Mouse (Mus musculus) hindbrain, embryonic 12.5 days (tissue): ENCODE measurements around the gene Grik3. TPM values are rescaled to one million over a fixed set of nuclear protein-coding genes. Genes with fewer than 3 reads are reported as not detected.

Experiments used
- ATAC-seq: fragments of 200-750 bp; cut with Nextera tagmentation; 2 replicates; pipeline ENCODE4 v1.8.0; 2017; ENCODE audit warnings: moderate TSS enrichment; ENCODE audit not compliant: low FRiP score
- H3K27ac ChIP-seq: fragments of 300-500 bp; sonication (generic); 2 replicates; pipeline ENCODE4 v1.5.1; 2016; ENCODE audit warnings: mild to moderate bottlenecking
- H3K27me3 ChIP-seq: fragments of 300-500 bp; sonication (generic); 2 replicates; pipeline ENCODE4 v1.6.1; 2016; ENCODE audit warnings: mild to moderate bottlenecking
- H3K36me3 ChIP-seq: fragments of 300-500 bp; sonication (generic); 2 replicates; pipeline ENCODE4 v1.6.1; 2016; ENCODE audit warnings: mild to moderate bottlenecking
- H3K4me1 ChIP-seq: fragments of 300-500 bp; sonication (generic); 2 replicates; pipeline ENCODE4 v1.6.1; 2016
- H3K4me2 ChIP-seq: fragments of 300-500 bp; sonication (generic); replicated peaks from 2 replicates; pipeline ENCODE4 v1.6.1; 2016; ENCODE audit warnings: mild to moderate bottlenecking
- H3K4me3 ChIP-seq: fragments of 300-500 bp; sonication (generic); 2 replicates; pipeline ENCODE4 v1.5.1; 2016; ENCODE audit warnings: mild to moderate bottlenecking
- H3K9ac ChIP-seq: fragments of 300-500 bp; sonication (generic); 2 replicates; pipeline ENCODE4 v1.6.1; 2016; ENCODE audit warnings: mild to moderate bottlenecking, moderate library complexity
- H3K9me3 ChIP-seq: fragments of 300-500 bp; sonication (generic); replicated peaks from 2 replicates; pipeline ENCODE4 v1.6.1; 2016; ENCODE audit warnings: mild to moderate bottlenecking
- WGBS: fragments of 180-500 bp; shearing (Covaris S2); methylation state at CpG from one replicate; pipeline ENCODE4 v1.1.7; 2016; 5-methylcytosine and 5-hydroxymethylcytosine counted together
- polyA plus RNA-seq: library from polyadenylated mRNA; unstranded; fragments of >200 nt; fragmentation: Nextera tagmentation; extraction: Ambion mirVana; gene quantifications from 2 replicates; pipeline ENCODE4 v1.2.1, GENCODE M21; 2016

The Grik3 gene
- polyA plus RNA-seq, 1 experiment from 2014 or later = 3.8 TPM

- Histone ChIP-seq H3K4me2 (peak overlapping the region; percentile 17; the same call in 1 of the 2 replicates), H3K27me3 (peaks cover 39% of the 10 kb centered on the region), H3K27ac (peak overlapping the region; percentile 45), H3K9me3 (no peaks in the 10 kb centered on the region), H3K9ac (no peak overlapping the region), H3K4me1 (peaks cover 36% of the 10 kb centered on the region), H3K36me3 (no peaks in the 10 kb centered on the region), H3K4me3 (no peak overlapping the region)
- peak; percentile 71 for ATAC-seq
- 4% methylated on average over 8 of the region's 8 CpGs for WGBS
Measured at GRCm38 (mm10) chr4:125534449-125534848, 43.9 kb downstream of the Grik3 start.

- no peak overlapping the region for H3K4me3 ChIP-seq
- H3K36me3 ChIP-seq = no peaks in the 10 kb centered on the region
- no peak overlapping the region for H3K9ac ChIP-seq
- H3K27ac ChIP-seq = peak overlapping the region; percentile 45
- ATAC-seq = peak; percentile 73
- H3K27me3 ChIP-seq = peaks cover 42% of the 10 kb centered on the region
- peaks cover 36% of the 10 kb centered on the region for H3K4me1 ChIP-seq
- peak overlapping the region; percentile 17; the same call in 1 of the 2 replicates for H3K4me2 ChIP-seq
- WGBS = 5% methylated on average over 11 of the region's 11 CpGs
- H3K9me3 ChIP-seq = no peaks in the 10 kb centered on the region
Measured at GRCm38 (mm10) chr4:125534991-125535401, 44.5 kb downstream of the Grik3 start.

GRCm38 (mm10) chr4:125535465-125535864, 45.0 kb downstream of the Grik3 start:
- peaks cover 46% of the 10 kb centered on the region for H3K27me3 ChIP-seq
- peak; percentile 26; the same call in 1 of the 2 replicates for ATAC-seq
- H3K9me3 ChIP-seq = no peaks in the 10 kb centered on the region
- no peak overlapping the region for H3K9ac ChIP-seq
- WGBS = 8% methylated on average over 7 of the region's 7 CpGs
- no peak overlapping the region for H3K27ac ChIP-seq
- peaks cover 36% of the 10 kb centered on the region for H3K4me1 ChIP-seq
- H3K36me3 ChIP-seq = no peaks in the 10 kb centered on the region
- H3K4me3 ChIP-seq = no peak overlapping the region
- H3K4me2 ChIP-seq = no peak overlapping the region

DNA sequence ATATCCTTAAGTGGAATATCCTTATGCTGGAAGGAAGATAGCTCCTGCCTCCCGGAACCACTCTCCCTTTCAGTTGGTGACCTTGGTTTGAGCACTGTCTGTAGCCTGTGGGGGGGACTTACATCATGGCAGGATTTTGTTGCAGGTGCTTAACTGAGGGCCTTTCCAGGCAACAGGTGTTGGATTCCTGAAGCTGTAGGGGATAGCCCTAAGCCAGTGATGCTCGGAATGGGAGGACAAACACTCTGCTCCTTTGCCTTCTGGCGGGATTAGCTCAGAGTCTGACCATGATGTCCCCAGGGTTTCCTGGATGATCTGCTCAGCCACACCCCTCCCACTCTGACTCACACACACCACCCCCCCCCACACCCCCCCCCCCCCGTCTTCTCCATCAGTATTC, 45.5 kb downstream of the Grik3 start:
- no peak overlapping the region for H3K27ac ChIP-seq
- H3K4me2 ChIP-seq = no peak overlapping the region
- H3K27me3 ChIP-seq = peaks cover 51% of the 10 kb centered on the region
- no peaks in the 10 kb centered on the region for H3K36me3 ChIP-seq
- H3K9me3 ChIP-seq = no peaks in the 10 kb centered on the region
- 45% methylated on average over 4 of the region's 4 CpGs for WGBS
- peaks cover 36% of the 10 kb centered on the region for H3K4me1 ChIP-seq
- no peak overlapping the region for H3K4me3 ChIP-seq
- no peak overlapping the region for H3K9ac ChIP-seq
- no peak for ATAC-seq

DNA sequence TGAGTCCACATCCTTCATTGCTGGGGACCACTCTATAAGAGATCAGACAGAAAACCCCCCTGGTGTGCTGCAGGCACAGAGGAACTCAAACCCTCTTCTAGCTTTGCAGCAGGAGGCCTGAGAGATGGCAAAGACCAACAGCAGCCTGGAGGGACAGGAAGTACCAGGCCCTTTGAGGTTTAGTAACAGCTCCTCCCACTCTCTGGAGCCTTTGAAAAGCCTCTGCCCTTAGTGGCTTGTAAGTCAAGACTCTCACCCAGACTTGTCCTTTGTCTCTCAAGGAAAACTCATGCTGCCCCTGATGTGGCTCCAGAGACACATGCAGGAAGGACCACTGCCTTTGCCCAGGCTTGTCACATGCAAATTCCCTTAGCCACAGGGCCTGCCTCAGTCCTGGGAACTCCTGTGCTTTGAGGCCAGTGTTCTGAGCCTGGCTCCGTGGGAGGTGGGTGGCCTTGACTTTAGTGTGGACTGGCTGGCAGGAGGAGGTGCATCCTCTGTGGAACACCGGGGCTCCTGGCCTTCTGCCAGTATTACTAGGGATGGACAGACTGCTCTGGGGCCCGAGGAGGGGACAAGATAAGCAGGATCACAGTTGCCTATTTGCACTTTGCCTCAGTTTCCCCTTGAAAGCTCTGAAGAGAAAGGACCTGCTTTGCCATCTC, 47.9 kb downstream of the Grik3 start:
- H3K9ac ChIP-seq = no peak overlapping the region
- no peaks in the 10 kb centered on the region for H3K36me3 ChIP-seq
- H3K4me3 ChIP-seq = no peak overlapping the region
- peaks cover 69% of the 10 kb centered on the region for H3K27me3 ChIP-seq
- H3K4me2 ChIP-seq = no peak overlapping the region
- H3K9me3 ChIP-seq = no peaks in the 10 kb centered on the region
- no peak for ATAC-seq
- WGBS = 18% methylated on average over 3 of the region's 3 CpGs
- no peak overlapping the region for H3K27ac ChIP-seq
- H3K4me1 ChIP-seq = peaks cover 35% of the 10 kb centered on the region

DNA sequence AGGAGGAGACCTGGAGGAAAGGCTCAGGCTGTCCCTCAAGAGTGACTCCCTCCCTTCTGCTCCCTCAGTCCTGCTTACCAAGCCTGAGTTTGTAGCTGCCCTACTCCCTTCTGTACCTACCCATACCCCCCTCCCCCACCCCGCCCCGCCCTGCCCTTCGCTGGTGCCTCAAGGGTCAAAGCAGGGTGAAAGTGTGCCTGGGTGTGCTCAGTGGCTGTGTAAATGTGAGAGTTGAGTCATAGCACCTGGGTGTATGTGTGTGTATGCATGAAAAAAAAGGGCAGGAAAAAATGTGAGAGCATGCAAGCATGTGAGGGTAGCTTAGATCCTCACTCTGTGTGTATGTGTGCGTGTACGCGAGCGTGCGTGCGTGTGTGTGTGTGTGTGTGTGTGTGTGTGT, 49.1 kb downstream of the Grik3 start:
- Histone ChIP-seq H3K27me3 (peaks cover 59% of the 10 kb centered on the region), H3K4me2 (no peak overlapping the region), H3K4me1 (peaks cover 24% of the 10 kb centered on the region), H3K27ac (no peak overlapping the region), H3K4me3 (no peak overlapping the region), H3K36me3 (no peaks in the 10 kb centered on the region), H3K9ac (no peak overlapping the region), H3K9me3 (no peaks in the 10 kb centered on the region)
- no peak for ATAC-seq
- WGBS = 84% methylated on average over 9 of the region's 9 CpGs

GRCm38 (mm10) chr4:125543171-125543570, 52.7 kb downstream of the Grik3 start:
- WGBS = 91% methylated on average over 5 of the region's 5 CpGs
- peaks cover 26% of the 10 kb centered on the region for H3K4me1 ChIP-seq
- H3K27ac ChIP-seq = no peak overlapping the region
- H3K9me3 ChIP-seq = no peaks in the 10 kb centered on the region
- H3K4me3 ChIP-seq = no peak overlapping the region
- H3K36me3 ChIP-seq = no peaks in the 10 kb centered on the region
- H3K4me2 ChIP-seq = no peak overlapping the region
- no peak overlapping the region for H3K9ac ChIP-seq
- no peak for ATAC-seq
- H3K27me3 ChIP-seq = peaks cover 64% of the 10 kb centered on the region

- ATAC-seq = peak; percentile 93
- H3K9ac ChIP-seq = no peak overlapping the region
- H3K27ac ChIP-seq = peak overlapping the region; percentile 81
- peaks cover 24% of the 10 kb centered on the region for H3K4me1 ChIP-seq
- H3K4me2 ChIP-seq = peak overlapping the region; percentile 24
- WGBS = 12% methylated on average over 18 of the region's 18 CpGs
- no peaks in the 10 kb centered on the region for H3K36me3 ChIP-seq
- H3K4me3 ChIP-seq = no peak overlapping the region
- peaks cover 54% of the 10 kb centered on the region for H3K27me3 ChIP-seq
- H3K9me3 ChIP-seq = no peaks in the 10 kb centered on the region
Measured at GRCm38 (mm10) chr4:125544947-125545767, 54.7 kb downstream of the Grik3 start.

GRCm38 (mm10) chr4:125545768-125546220, 55.3 kb downstream of the Grik3 start:
- Histone ChIP-seq H3K4me1 (peaks cover 24% of the 10 kb centered on the region), H3K4me3 (no peak overlapping the region), H3K9ac (no peak overlapping the region), H3K27me3 (peaks cover 47% of the 10 kb centered on the region), H3K36me3 (no peaks in the 10 kb centered on the region), H3K9me3 (no peaks in the 10 kb centered on the region), H3K27ac (peak overlapping the region; percentile 81), H3K4me2 (0 out of 2 replicates have a peak overlapping the region, but pooled peaks have one; percentile 24)
- WGBS = 49% methylated on average over 7 of the region's 7 CpGs
- ATAC-seq = no peak

DNA sequence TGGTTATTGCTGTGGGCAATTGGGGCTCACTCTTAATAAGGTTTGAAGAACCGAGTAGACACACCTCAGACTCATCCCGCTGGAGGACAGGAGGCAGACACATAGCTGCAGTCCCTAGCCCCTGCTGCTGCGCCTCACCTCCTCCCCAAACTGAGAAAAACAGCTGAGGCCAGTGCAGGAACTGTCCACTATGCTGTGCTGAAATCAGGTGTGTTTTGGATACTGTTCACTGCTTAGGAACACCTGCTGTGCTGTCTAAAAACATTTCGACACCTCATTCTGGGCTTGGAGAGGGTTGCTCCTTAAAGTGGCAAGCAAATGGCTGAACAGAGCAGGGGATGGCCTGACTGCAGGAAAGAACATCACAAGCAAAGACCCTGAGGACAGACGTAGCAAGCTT, 57.7 kb downstream of the Grik3 start:
- Histone ChIP-seq H3K27ac (no peak overlapping the region), H3K4me2 (no peak overlapping the region), H3K9me3 (no peaks in the 10 kb centered on the region), H3K36me3 (no peaks in the 10 kb centered on the region), H3K4me1 (peaks cover 24% of the 10 kb centered on the region), H3K9ac (no peak overlapping the region), H3K4me3 (no peak overlapping the region), H3K27me3 (peaks cover 23% of the 10 kb centered on the region)
- ATAC-seq = no peak
- WGBS = 69% methylated on average over 5 of the region's 5 CpGs

GRCm38 (mm10) chr4:125553754-125554153, 63.3 kb downstream of the Grik3 start:
- ATAC-seq = no peak
- Histone ChIP-seq H3K4me2 (no peak overlapping the region), H3K36me3 (no peaks in the 10 kb centered on the region), H3K4me1 (peaks cover 4% of the 10 kb centered on the region), H3K9ac (no peak overlapping the region), H3K9me3 (no peaks in the 10 kb centered on the region), H3K27ac (no peak overlapping the region), H3K27me3 (peaks cover 8% of the 10 kb centered on the region), H3K4me3 (no peak overlapping the region)
- 92% methylated on average over 9 of the region's 9 CpGs for WGBS

DNA sequence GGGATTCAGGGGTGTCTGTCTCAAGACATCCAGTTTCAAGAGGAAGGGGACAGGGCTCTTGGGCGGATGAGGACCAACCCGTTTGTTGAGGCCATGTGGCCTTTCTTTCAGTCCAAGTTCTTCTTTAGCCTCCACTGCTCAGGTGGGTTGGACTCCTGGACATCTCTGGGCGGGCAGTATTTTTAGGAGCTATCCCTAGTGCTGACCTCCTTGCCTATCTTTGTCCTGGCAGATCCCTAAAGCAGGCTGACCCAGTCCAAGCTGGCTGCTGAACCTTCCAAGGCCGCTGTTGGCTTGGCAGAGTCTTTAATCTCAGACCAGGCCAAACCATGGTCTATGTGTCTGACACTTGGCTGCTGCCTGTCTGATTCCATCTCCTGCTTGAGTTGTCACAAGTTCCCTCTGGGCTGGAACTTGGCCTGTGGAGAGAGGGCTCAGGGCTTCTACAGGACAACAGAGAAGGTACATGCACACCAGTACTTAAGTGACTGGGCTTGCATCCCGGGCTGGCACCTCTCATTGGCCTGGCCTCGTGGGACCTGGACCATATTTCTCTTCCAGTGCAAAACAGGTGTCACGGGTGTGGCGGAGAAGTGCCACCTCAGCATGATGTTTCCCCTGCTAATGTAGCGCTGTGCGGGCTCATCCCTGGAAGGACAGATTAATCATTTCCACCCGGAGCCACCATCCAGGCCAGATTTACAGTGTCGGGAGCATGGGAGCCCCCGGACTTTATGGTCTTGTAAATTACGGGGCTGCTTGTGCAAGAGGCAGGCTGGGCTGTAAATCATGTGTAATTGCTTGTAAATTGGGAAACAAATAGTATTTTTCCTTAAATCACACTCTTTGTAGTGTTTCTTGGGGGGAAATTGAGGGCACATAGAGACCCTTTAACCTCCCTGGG, 66.2 kb downstream of the Grik3 start:
- Histone ChIP-seq H3K4me1 (peaks cover 20% of the 10 kb centered on the region), H3K36me3 (no peaks in the 10 kb centered on the region), H3K27me3 (peaks cover 8% of the 10 kb centered on the region), H3K9me3 (no peaks in the 10 kb centered on the region), H3K9ac (no peak overlapping the region), H3K4me2 (no peak overlapping the region), H3K4me3 (no peak overlapping the region), H3K27ac (no peak overlapping the region)
- 81% methylated on average over 14 of the region's 14 CpGs for WGBS
- no peak for ATAC-seq
